Mouse (Mus musculus): ENCODE data around the gene Cdc27.
A peak's percentile ranks its signal among the peaks of the same experiment; 100 is the strongest.

The Cdc27 gene

DNA sequence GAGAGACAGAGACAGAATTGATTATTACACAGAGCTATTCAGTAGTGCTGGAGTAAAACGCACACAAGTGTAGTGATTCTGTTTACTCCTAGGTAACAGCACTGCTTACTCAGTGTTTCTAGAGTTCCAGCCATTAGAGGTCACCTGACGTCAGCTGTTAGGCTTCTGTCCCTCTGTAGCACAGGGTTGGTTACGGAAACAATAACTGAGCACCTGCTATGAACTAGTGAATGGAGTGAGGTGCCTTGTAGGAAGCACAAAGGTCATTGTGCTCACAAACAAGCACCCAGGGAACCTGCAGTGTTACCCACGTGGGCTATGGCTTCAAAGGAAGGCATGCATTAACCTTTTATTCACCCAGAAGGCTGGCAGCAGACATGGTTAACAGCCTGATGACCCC, 70.9 kb downstream of the Cdc27 start:
- no peak for DNase-seq (ENCODE audit: low read depth)

DNA sequence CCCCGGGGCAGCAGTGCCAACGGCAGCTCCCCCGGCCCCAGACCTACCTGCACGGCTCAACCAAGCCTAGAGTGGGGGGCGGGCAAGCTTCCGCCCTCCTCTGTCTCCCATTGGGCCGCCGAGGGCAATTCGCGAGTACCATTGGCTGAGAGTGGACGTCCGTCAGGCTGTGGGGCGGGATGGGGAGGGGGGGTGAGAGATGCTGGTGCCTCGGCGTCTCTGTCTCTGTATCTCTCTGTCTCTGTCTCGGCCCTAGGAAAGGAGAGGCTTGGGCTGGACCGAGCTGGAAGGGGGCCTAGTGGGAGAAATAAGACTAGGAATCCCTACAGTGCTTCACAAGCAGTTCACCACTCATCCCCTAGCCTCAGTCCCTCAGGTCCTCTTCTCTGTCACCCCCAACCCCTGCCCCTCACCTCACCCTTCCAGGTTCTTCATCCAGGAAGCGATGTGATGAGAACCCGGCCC, 81.0 kb downstream of the Cdc27 start:
- DNase-seq (ENCODE audit: low read depth): peak; percentile 80

DNA sequence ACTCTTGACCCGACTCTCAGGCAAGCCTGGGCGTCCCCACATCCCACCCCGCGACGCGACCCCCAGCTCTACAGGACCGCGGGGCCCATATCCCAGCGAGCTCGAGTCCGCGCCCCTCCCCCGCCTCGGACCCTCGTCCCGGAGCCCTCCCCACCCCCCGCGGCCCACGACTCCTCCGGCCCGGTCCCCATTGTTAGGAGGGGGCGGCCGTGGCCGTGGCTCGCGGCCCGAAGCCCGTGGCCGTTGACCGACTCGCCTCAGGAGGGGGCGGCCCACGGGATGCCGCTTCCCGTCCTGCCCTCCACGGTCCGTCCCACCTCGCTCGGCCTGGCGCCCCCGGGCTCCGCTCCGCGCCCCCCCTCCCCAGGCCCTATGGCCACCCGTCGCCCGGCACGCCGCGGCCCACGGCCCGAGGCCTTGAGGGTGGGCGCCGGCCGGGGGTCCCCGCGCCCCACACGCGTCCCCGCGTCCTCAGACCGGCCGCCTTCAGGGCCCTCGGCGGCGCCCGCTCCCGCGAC, 81.6 kb downstream of the Cdc27 start, which contains the start of gene Kansl1:
Gene Kansl1 (minus strand): TSS at position 111 of the 518 bp plus-strand sequence.
- DNase-seq (ENCODE audit: low read depth): no peak

DNA sequence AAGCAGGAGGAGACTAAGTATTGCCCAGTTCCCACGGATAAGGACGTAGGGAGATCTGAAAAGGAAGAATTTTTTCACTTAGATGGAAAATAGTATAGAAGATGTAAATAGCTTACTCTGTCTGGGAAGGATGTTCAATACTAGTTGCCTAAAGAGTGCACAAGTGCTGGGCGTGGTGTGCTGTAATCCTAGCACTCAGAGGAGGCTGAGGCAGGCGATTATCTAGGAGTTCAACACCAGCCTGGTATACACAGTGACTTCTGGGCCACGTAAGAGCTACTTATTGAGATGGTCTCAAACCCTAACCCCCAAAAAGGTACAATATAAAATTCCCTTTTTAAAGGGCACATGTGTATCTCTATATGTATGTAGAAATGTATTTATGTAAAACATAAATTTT, 82.7 kb downstream of the Cdc27 start:
- DNase-seq (ENCODE audit: low read depth): no peak

DNA sequence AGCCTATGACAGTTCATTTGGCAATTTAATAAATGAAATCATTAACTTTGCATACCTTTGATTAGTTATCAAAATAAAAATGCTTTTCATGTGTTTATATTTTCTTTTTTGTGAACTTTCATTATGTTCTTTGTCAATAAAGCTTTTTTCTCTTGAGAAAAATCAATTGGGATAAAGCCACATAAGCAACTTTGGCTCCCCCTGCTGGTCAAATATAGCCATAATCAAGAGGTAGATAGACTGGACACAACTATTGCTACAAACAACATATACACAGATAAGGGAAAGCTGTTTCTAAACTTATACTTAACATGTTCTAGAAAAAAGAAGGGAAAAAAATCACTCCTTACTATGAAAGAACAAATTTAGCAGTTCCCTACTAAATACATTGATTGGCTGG, 88.9 kb downstream of the Cdc27 start:
- DNase-seq (ENCODE audit: low read depth): peak; percentile 82

DNA sequence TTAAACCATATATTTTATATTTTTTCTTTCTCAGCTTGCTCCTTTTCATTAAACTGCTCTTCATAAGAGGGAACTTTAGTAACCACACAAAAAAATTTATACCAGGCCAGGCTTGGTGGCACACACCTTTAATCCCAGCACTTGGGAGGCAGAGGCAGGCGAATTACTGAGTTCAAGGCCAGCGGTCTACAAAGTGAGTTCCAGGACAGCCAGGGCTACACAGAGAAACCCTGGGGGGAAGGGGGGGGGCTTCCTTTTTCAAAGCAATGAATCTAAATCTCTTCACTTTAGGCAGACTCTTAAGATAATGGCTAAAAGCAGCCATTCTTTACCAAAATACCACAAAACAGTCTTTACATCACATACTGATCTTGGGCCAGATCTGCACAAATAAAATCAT, 90.7 kb downstream of the Cdc27 start:
- no peak for DNase-seq (ENCODE audit: low read depth)

DNA sequence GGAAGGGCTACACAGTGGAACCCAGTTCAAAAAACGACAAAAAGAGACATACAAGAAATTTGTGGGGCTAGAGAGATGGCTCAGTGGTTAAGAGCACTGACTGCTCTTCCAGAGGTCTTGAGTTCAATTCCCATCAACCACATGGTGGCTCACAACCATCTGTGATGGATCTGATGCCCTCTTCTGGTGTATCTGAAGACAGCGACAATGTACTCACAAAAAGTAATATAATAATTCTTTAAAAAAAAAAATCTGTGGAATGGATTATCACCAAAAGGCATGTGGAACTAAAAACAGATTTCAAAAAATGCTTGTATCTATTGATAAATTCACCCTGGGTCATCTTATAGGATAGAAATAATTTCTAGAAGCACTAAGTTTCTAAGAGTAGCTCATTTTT, 91.9 kb downstream of the Cdc27 start:
- no peak for DNase-seq (ENCODE audit: low read depth)

Data from c-Kit-positive CD71-positive TER-119-negative erythroid progenitor cells, embryonic 14.5 days (primary cell).